Mouse (Mus musculus): ENCODE results near the gene Wwc1. TPM values are rescaled to one million over a fixed set of nuclear protein-coding genes. Genes with fewer than 3 reads are reported as not detected.
A peak's percentile ranks its signal among the peaks of the same experiment; 100 is the strongest.

Gene Wwc1
- polyA plus RNA-seq, 1 experiment from 2014 or later = 13.8 TPM

GRCm38 (mm10) chr11:35899946-35900345, 80.4 kb downstream of the Wwc1 start:
- Histone ChIP-seq H3K4me3 (no peak overlapping the region), H3K27ac (replicated peaks) (no peak overlapping the region), H3K27me3 (no peaks in the 10 kb centered on the region), H3K9me3 (no peaks in the 10 kb centered on the region), H3K4me2 (no peak overlapping the region), H3K9ac (no peak overlapping the region), H3K4me1 (replicated peaks) (0 out of 2 replicates have a peak, but pooled peaks cover 8% of the 10 kb centered on the region), H3K36me3 (no peaks in the 10 kb centered on the region)
- no peak for ATAC-seq (ENCODE audit: low FRiP score, low read depth)
- 71% methylated on average over 9 of the region's 9 CpGs for WGBS

GRCm38 (mm10) chr11:35893454-35893853, 86.9 kb downstream of the Wwc1 start:
- Histone ChIP-seq H3K27ac (replicated peaks) (peak overlapping the region; percentile 71), H3K4me1 (replicated peaks) (peaks cover 22% of the 10 kb centered on the region), H3K9me3 (no peaks in the 10 kb centered on the region), H3K36me3 (no peaks in the 10 kb centered on the region), H3K4me2 (no peak overlapping the region), H3K9ac (no peak overlapping the region), H3K27me3 (no peaks in the 10 kb centered on the region), H3K4me3 (no peak overlapping the region)
- ATAC-seq (ENCODE audit: low FRiP score, low read depth) = no peak
- 31% methylated on average over 4 of the region's 4 CpGs for WGBS

GRCm38 (mm10) chr11:35893018-35893421, 87.3 kb downstream of the Wwc1 start:
- ATAC-seq (ENCODE audit: low FRiP score, low read depth) = no peak; the same call in 1 of the 2 replicates
- WGBS = 30% methylated on average over 10 of the region's 10 CpGs
- Histone ChIP-seq H3K9me3 (no peaks in the 10 kb centered on the region), H3K9ac (no peak overlapping the region), H3K27ac (replicated peaks) (peak overlapping the region; percentile 71), H3K4me2 (no peak overlapping the region), H3K27me3 (no peaks in the 10 kb centered on the region), H3K36me3 (no peaks in the 10 kb centered on the region), H3K4me1 (replicated peaks) (peaks cover 22% of the 10 kb centered on the region), H3K4me3 (no peak overlapping the region)

DNA sequence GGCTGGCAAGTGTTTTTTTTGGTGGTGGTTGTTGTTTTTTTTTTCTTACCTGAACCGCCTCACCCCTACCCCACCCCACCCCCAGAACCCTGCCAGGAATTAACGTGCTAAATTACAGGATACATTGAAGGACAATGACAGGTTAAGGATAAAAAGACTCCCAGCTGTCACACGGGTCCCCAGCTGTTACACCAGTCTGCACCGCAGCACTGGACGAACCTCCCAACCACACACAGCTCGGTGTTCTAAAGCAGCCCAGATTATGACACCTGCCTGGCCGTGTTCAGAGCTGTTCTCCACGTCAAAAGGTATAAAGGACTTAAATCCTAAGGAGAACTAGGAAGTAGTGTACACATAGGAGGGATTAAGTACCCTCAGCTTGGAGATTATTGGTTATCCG, 88.0 kb downstream of the Wwc1 start:
- Histone ChIP-seq H3K4me1 (replicated peaks) (peaks cover 20% of the 10 kb centered on the region), H3K9ac (no peak overlapping the region), H3K27ac (replicated peaks) (peak overlapping the region; percentile 71; the same call in 1 of the 2 replicates), H3K27me3 (no peaks in the 10 kb centered on the region), H3K4me2 (no peak overlapping the region), H3K9me3 (no peaks in the 10 kb centered on the region), H3K4me3 (no peak overlapping the region), H3K36me3 (no peaks in the 10 kb centered on the region)
- 66% methylated on average over 9 of the region's 9 CpGs for WGBS
- no peak for ATAC-seq (ENCODE audit: low FRiP score, low read depth)

- ATAC-seq (ENCODE audit: low FRiP score, low read depth) = peak; percentile 79
- H3K4me2 ChIP-seq = no peak overlapping the region
- WGBS = 34% methylated on average over 8 of the region's 8 CpGs
- no peak overlapping the region for H3K9ac ChIP-seq
- no peaks in the 10 kb centered on the region for H3K9me3 ChIP-seq
- no peaks in the 10 kb centered on the region for H3K36me3 ChIP-seq
- H3K27me3 ChIP-seq = no peaks in the 10 kb centered on the region
- peak overlapping the region; percentile 63 for H3K27ac ChIP-seq (replicated peaks)
- peaks cover 13% of the 10 kb centered on the region for H3K4me1 ChIP-seq (replicated peaks)
- no peak overlapping the region for H3K4me3 ChIP-seq
Observed at GRCm38 (mm10) chr11:35888790-35889189, 91.5 kb downstream of the Wwc1 start.

GRCm38 (mm10) chr11:35882777-35883176, 97.5 kb downstream of the Wwc1 start:
- no peak overlapping the region for H3K9ac ChIP-seq
- no peak overlapping the region for H3K4me3 ChIP-seq
- no peaks in the 10 kb centered on the region for H3K27me3 ChIP-seq
- peaks cover 13% of the 10 kb centered on the region; the same call in 1 of the 2 replicates for H3K36me3 ChIP-seq
- no peaks in the 10 kb centered on the region for H3K9me3 ChIP-seq
- H3K27ac ChIP-seq (replicated peaks) = no peak overlapping the region
- WGBS = 96% methylated on average over 6 of the region's 6 CpGs
- peaks cover 10% of the 10 kb centered on the region for H3K4me1 ChIP-seq (replicated peaks)
- no peak overlapping the region for H3K4me2 ChIP-seq
- no peak for ATAC-seq (ENCODE audit: low FRiP score, low read depth)

GRCm38 (mm10) chr11:35878559-35878897, 101.8 kb downstream of the Wwc1 start:
- no peak overlapping the region for H3K4me2 ChIP-seq
- H3K36me3 ChIP-seq = peaks cover 13% of the 10 kb centered on the region; the same call in 1 of the 2 replicates
- H3K9ac ChIP-seq = no peak overlapping the region
- no peak overlapping the region for H3K4me3 ChIP-seq
- H3K27me3 ChIP-seq = no peaks in the 10 kb centered on the region
- 31% methylated on average over 4 of the region's 4 CpGs for WGBS
- peaks cover 33% of the 10 kb centered on the region for H3K4me1 ChIP-seq (replicated peaks)
- H3K27ac ChIP-seq (replicated peaks) = peak overlapping the region; percentile 71
- ATAC-seq (ENCODE audit: low FRiP score, low read depth) = no peak; the same call in 1 of the 2 replicates
- H3K9me3 ChIP-seq = no peaks in the 10 kb centered on the region

GRCm38 (mm10) chr11:35877651-35878558, 102.4 kb downstream of the Wwc1 start:
- H3K4me3 ChIP-seq = no peak overlapping the region
- no peaks in the 10 kb centered on the region for H3K27me3 ChIP-seq
- ATAC-seq (ENCODE audit: low FRiP score, low read depth) = peak; percentile 77
- H3K4me1 ChIP-seq (replicated peaks) = peaks cover 35% of the 10 kb centered on the region
- WGBS = 33% methylated on average over 14 of the region's 14 CpGs
- H3K4me2 ChIP-seq = no peak overlapping the region
- peaks cover 10% of the 10 kb centered on the region; the same call in 1 of the 2 replicates for H3K36me3 ChIP-seq
- no peak overlapping the region for H3K9ac ChIP-seq
- peak overlapping the region; percentile 71 for H3K27ac ChIP-seq (replicated peaks)
- H3K9me3 ChIP-seq = no peaks in the 10 kb centered on the region

- WGBS = 24% methylated on average over 21 of the region's 21 CpGs
- no peaks in the 10 kb centered on the region for H3K27me3 ChIP-seq
- no peaks in the 10 kb centered on the region for H3K9me3 ChIP-seq
- H3K27ac ChIP-seq (replicated peaks) = peak overlapping the region; percentile 52
- H3K4me2 ChIP-seq = peak overlapping the region; percentile 45
- 0 out of 2 replicates have a peak overlapping the region, but pooled peaks have one; percentile 1 for H3K9ac ChIP-seq
- H3K36me3 ChIP-seq = peaks cover 6% of the 10 kb centered on the region; the same call in 1 of the 2 replicates
- H3K4me1 ChIP-seq (replicated peaks) = peaks cover 32% of the 10 kb centered on the region
- ATAC-seq (ENCODE audit: low FRiP score, low read depth) = peak; percentile 70
- no peak overlapping the region for H3K4me3 ChIP-seq
Observed at GRCm38 (mm10) chr11:35873624-35874244, 106.6 kb downstream of the Wwc1 start.

DNA sequence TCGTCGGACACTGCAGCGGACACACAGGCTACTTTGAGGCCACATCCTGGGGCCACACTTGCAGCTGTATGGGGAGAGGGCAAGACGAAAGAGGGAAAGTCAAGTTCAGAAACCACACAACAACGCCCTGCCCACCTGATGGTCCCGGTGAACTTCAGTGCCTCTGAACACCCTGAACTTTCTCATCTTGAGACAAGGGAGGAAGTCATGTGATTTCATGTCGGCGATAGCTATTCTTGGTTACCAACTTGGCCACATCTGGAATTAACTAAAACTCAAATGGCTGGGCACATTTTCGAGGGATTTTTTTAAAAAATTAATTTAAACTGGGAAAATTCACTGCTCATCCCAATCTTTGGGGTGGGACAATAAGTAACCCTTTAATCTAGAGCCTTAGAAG, 109.4 kb downstream of the Wwc1 start:
- Histone ChIP-seq H3K4me2 (no peak overlapping the region), H3K27ac (replicated peaks) (no peak overlapping the region), H3K36me3 (peaks cover 14% of the 10 kb centered on the region; the same call in 1 of the 2 replicates), H3K9ac (no peak overlapping the region), H3K4me3 (no peak overlapping the region), H3K4me1 (replicated peaks) (peaks cover 24% of the 10 kb centered on the region), H3K27me3 (no peaks in the 10 kb centered on the region), H3K9me3 (no peaks in the 10 kb centered on the region)
- ATAC-seq (ENCODE audit: low FRiP score, low read depth) = no peak
- 93% methylated on average over 9 of the region's 9 CpGs for WGBS

DNA sequence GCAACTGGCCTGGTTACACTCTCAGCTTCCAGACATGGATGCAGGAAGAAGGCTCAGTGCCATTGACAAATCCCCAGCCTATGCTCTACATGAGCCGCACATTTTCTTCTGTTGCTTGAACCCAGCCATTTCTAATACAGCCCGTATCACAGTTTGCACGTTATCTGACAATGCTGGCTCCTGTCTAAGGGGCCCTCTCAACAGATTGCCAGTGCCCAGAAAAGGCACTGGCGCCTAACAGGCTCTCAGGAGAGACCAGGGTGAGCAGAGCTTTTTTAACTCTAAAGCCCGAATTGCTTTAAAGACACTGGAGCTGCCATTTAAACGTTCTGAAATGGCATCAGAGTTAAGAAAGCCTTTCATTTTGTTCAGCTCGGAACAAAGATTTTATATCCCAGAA, 114.2 kb downstream of the Wwc1 start:
- Histone ChIP-seq H3K4me1 (replicated peaks) (peaks cover 28% of the 10 kb centered on the region), H3K4me3 (no peak overlapping the region), H3K27ac (replicated peaks) (peak overlapping the region; percentile 83), H3K9ac (no peak overlapping the region), H3K9me3 (no peaks in the 10 kb centered on the region), H3K27me3 (no peaks in the 10 kb centered on the region), H3K36me3 (peaks cover 14% of the 10 kb centered on the region; the same call in 1 of the 2 replicates), H3K4me2 (no peak overlapping the region)
- ATAC-seq (ENCODE audit: low FRiP score, low read depth) = no peak
- WGBS = 37% methylated on average over 7 of the region's 7 CpGs

DNA sequence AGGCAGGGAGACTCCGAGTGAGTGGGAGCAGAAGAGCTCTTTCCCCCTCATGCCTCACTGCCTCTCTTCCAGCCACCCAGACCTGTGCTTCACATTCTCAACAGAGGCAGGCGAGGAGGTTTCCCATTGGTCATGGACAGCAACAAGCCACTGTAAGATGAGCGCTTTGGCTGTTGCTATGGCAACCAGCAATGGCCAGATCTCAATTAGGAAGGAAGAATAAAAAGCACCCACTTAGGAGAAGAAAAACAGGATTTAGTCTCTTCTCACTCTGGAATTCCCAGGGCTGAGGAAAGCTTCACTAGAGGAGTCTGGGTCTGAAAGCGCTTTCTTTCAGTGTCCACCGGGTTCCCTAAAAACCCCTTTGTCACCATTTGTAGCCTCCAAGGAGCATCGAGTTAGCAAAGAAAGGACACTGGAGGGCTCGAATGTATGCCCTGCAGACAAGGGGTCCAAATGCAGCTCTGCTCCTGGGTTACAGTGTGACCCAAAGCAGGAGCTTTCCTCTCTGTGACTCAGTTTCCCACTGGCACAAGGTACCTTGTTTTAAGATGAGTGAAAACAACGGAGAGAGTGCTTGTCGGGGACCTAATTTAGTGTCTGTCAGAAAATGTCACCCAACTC, 115.2 kb downstream of the Wwc1 start:
- peak overlapping the region; percentile 33 for H3K4me2 ChIP-seq
- H3K27ac ChIP-seq (replicated peaks) = peak overlapping the region; percentile 83
- ATAC-seq (ENCODE audit: low FRiP score, low read depth) = peak; percentile 93
- WGBS = 9% methylated on average over 9 of the region's 9 CpGs
- no peak overlapping the region; the same call in 1 of the 2 replicates for H3K9ac ChIP-seq
- no peaks in the 10 kb centered on the region for H3K27me3 ChIP-seq
- H3K9me3 ChIP-seq = no peaks in the 10 kb centered on the region
- no peak overlapping the region for H3K4me3 ChIP-seq
- H3K36me3 ChIP-seq = peaks cover 14% of the 10 kb centered on the region; the same call in 1 of the 2 replicates
- H3K4me1 ChIP-seq (replicated peaks) = peaks cover 28% of the 10 kb centered on the region

Measured in hindbrain, embryonic 15.5 days (tissue).